Mouse (Mus musculus) gastrocnemius, postnatal 10 days (tissue): ENCODE data around the gene Kat8. TPM values are rescaled to one million over a fixed set of nuclear protein-coding genes. Genes with fewer than 3 reads are reported as not detected.

Source experiments
- DNase-seq: peaks from one replicate; pipeline ENCODE4 v3.0.0; 2021; ENCODE audit warnings: mixed read lengths
- total RNA-seq, 2 experiments: library from RNA; stranded (reverse); gene quantifications; 2 replicates each; pipeline ENCODE4 v1.2.3; 2021

Kat8 gene
- total RNA-seq, 2 experiments from 2014 or later, result 12.9 to 16.7 TPM

- DNase-seq, result peak; percentile 74
These were observed 15.9 kb upstream of the Kat8 start for GRCm38 (mm10) chr7:127896384-127896783.

DNA sequence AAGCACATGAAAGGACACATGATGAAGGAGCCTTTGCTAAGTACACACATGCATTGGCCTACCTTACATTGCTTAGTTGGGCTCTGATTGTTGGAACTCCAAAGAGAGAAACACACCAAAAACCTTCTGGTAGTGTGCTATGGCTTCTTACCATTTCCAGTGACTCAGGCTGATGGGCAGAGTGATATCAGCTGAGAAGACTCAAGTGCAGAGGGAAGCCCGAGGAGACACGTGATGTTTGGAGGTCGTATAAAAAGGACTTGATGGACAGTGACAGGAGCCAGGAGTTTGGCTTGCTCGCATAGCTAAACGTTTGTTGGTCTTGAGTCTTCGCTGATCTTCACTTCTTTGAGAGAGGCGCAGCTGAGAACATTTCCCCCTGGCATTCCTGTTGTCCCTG lies 14.8 kb upstream of the Kat8 start:
- no peak for DNase-seq

DNA sequence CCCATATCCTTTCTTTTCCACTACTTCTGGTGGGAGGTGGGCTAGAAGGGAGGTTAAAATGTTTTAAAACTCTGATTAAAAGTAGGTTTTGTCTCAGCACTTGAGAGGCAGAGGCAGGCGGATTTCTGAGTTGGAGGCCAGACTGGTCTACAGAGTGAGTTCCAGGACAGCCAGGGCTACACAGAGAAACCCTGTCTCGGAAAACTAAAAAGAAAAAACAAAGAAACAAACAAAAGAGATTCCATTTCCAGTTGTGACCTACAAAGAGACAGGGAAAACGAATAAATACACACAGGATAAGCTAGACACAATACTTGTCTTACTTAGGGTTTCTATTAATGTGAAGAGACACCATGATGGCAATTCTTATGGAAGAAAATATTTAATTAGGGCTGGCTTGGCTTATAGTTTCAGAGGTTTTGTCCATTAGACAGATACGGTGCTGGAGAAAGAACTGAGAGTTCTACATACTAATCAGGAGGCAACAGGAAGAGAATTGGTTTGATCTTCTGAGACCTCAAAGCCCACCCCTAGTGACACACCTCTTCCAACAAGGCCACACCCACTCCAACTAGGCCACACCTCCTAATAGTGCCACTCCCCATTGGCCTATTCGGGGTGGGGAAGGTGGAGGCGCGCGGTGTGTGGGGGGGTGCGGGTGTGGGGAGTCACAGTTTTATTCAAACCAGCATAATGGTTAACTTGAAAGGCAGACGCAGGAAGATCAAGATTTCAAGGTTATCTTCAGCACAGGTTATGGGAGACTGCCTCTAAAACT lies 13.9 kb upstream of the Kat8 start:
- DNase-seq, result no peak

- DNase-seq, result no peak
These were observed 12.3 kb upstream of the Kat8 start for GRCm38 (mm10) chr7:127899997-127900396.

DNA sequence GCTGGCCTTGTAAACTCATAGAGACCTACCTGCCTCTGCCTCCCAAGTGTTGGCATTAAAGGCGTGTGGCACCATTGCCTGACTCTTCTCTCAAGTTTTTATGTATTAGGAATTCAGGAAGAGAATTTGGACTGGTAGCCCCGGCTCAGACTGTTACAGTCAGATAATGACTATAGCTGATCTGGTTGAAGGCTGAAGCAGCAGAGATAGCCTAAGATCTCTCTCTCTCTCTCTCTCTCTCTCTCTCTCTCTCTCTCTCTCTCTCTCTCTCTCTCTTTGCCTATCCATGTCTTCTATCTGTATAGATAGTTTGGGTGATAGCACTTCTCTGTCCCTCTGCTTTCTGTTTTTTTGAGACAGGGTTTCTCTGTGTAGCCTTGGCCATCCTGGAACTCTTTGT lies 10.5 kb upstream of the Kat8 start:
- DNase-seq, result no peak

DNA sequence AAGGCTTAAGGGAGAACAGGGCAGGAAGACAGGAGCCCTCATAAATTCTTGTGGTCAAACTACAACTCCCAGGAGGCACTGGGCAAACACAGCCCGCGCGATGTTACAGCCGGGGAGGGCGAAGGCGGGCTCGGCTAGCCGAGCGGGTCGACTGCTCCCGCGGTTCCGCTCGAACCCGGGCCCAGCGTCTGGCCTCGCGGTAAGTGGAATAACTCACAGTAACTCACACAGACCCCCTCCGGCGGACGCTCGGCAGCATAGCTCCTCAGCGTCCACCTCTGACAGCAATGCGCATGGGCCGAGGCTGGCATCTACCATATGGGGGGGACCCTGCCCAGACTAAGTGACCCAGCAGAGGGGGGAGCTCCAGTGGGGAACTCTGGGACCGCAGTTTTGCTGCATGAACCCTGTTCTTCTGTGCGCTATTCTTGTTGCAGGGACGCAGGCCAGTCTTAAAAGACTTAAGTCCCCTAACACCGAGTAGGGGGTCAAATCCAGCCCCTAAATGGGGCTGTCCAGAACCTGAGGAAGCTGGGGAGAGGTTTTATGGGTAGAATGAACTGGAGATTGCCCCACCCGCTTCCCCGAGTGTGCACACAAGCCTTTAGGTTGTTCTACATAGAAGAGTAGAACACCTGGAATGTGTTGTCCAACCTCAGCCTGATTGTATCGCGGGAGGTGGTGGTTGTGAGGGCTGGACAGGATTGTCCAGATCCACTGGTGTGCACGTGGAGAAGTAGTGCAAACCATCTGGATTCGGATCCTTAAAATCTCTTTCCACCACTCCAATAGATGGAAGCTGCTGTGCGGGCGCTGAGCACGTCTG lies 8.1 kb upstream of the Kat8 start, which contains the start of gene Bckdk:
TSS of gene Bckdk (plus strand) at position 112 of the 826 bp plus-strand sequence.
- peak; percentile 75 for DNase-seq

- no peak for DNase-seq
These were observed 4.4 kb upstream of the Kat8 start for GRCm38 (mm10) chr7:127907939-127908338.

DNA sequence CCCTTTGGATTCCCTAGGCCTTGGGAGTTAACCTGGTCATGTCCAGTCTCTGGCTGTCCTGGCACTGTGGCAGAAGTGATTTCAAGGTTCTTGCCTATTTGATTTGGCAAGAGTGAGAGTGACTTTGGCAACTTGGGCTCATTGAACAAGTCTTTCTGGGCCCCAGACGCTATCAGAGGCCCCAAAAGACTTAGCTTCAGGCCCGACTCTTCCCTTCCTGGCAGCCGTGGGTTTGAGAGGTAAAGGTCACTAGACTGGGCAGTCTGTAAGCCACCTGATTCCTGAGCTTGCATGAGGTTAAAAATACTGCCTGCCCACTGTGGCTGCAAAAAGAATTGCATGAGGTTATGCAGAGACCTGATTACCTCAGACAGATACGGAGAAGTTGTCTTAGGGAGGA lies 3.7 kb upstream of the Kat8 start:
- DNase-seq, result no peak

- no peak for DNase-seq
These were observed 622 bp downstream of the Kat8 start for GRCm38 (mm10) chr7:127912938-127913337.

- no peak for DNase-seq
These were observed 3.0 kb downstream of the Kat8 start for GRCm38 (mm10) chr7:127915293-127915692.

DNA sequence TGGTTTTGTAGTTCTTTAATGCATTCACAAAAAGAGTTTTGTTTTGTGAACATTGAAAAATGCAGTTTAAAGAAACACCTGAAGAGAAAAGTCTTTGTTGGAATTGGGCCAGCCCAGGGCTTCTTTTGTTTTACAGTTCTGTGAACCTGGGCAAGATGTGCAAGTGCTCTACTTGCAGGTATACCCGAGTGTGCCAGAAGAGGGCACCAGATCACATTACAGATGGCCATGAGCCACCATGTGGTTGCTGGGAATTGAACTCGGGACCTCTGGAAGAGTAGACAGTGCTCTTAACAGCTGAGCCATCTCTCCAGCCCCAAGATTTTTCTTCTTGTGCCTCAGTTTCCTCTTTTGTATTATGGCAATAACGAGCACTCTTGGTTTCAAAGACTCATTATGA lies 5.9 kb downstream of the Kat8 start:
- DNase-seq, result no peak

DNA sequence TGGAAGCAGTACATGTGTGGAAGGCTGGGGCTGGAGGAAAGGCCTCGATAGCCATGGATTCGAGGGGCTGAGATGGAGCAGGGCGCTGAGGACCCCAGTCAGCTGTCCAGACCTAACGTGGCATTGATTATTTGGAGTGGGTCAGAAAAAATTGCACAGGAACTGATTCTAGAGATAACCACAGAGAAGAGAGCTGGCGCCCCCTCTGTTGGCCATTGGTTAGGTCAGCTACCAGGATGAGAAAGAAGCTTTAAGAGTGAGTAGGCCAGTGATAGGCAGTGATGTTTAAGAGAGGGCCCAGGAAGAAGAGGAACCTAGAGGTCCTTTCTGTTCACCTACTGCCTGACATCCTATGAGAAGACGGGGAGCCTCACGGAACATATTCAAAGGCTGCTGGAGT lies 7.0 kb downstream of the Kat8 start:
- no peak for DNase-seq

- DNase-seq, result no peak
These were observed 9.2 kb downstream of the Kat8 start for GRCm38 (mm10) chr7:127921516-127921915.

DNA sequence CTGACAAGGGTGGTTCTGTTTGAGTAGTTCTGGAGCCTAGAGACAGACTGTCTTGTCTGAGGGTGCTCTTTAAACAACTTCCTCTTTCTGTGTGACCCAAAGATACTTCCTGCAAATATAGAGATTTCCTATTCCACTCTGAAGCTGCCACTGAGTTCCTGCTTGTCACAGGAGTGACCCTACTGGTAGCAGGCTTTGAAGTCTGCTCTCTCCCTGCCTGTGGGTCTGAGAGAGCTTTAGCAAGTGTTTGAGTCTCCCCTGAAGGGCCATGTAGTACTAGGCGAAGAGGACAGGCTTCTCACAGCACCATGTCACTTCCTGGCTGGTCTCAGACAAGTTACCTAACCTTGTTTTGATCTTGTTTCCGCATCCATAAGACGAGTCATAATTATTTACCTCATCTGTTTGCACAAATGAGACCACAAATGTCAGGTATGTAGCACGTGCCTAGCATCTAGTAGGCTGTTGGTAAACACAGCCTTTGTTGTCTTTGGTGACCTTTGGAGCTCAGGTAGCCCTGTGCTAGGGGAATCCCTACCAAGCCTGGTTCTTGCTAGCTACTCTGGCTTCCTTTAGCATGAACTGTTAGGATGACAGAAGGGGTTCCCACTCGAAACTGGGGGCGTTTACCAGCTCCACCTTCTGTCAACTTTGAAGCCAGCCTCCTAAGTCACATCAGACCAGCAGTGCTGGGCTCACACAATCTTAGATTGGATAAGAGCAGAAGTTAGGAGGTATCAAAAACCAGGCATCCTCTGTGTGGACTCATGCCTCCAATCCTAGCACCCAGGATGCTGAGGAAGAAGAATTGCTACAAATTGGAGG lies 10.3 kb downstream of the Kat8 start:
- DNase-seq, result no peak

DNA sequence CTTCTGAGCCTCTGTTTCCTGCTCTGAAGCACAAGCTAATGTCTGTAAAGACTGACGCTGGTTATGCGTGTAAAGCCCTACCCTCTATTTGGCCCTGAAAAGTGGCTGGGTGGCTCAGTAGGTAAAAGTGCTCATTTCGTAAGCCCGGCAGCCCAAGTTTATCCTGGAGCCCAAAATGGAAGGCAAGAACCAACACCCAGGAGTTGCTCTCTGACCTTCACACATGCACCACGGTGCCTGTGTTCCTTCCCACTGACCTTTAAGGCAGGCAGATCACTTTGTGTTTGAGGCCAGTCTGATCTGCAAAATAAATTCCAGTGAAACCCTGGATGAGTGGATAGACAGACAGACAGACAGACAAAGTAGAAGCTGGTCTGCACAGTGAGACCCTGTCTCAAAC lies 11.4 kb downstream of the Kat8 start:
- DNase-seq, result no peak

DNA sequence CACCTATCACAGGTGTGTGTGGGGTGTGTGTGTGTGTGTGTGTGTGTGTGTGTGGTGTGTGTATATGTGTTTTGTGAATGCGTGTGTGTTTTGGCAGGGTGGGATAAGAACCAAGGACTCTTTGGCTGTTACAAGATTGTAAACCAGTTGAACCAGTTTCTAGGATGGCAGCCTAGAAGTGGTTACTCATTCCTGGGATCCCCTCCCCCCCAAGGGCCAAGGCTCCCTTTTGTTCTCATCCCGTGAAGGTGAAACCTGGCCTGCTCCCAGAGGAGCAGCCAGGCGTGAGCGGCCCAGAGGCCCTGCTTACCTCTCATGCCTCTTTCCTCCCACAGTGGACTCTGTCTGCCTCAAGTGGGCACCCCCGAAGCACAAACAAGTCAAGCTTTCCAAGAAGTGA lies 12.9 kb downstream of the Kat8 start:
- no peak for DNase-seq

DNA sequence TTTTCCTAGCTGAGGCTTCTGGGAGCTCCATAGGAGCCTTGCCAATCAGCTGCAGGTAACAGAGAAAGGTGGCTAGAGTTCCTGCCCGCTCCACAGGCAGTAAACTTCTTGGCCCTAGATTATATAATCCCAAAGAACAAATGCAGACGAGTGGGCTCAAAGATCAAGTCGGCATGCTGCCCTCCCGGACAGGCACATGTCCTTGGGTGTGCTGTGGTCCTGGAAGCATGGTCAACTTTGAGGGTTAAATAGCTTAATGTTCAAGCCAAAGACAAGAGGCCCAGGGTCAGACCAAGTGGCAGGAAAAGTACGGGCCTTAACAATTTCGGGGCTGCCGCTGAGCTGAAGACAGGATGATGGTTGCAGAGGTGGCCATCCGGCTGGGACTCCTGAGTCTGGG lies 13.8 kb downstream of the Kat8 start:
- no peak for DNase-seq

DNA sequence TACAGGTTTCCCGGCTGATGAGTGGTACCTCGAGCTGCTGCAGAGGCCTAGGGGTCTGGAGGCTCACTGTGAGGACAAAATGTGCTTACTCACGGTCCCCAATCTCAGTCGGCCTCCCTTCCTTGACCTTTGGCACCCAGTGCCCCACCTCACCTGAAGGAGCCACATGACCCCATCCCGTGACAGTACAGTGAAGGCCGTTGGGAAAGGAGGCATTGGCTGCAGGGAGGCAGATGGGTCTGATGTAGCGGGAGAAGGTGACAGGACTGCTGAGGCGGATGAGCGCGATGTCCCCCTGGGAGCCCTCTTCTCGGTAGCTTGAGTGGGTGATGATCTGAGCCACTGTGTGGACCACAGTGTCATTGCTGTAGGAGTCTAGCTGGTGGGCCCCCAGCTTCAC lies 14.5 kb downstream of the Kat8 start:
- DNase-seq, result no peak

GRCm38 (mm10) chr7:127927726-127928125 lies 15.4 kb downstream of the Kat8 start:
- no peak for DNase-seq

- DNase-seq, result no peak
These were observed 16.3 kb downstream of the Kat8 start for GRCm38 (mm10) chr7:127928596-127928995.

DNA sequence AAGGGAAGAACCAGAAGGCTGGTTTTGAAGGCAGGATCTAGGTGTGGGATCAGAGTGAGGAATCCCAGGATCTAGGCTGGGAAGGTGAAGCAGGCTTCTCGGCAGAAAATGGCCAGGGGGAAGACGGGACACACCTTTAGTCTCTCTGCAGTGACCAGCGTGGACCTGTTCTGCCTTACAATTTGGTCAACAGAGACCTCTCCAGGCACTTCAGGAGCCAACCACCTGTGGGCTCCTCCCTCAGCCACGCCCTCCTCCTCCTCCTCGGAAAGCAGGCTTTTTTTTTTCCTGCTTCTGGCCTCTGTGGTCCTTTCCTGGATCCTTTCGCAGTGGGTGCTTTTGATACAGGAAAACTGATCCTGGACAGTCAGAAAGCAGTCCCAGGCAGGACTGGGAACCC lies 17.6 kb downstream of the Kat8 start, which contains the start of gene Prss8:
TSS of gene Prss8 (minus strand) at position 182 of the 400 bp plus-strand sequence.
- no peak for DNase-seq

- DNase-seq, result no peak
These were observed 18.3 kb downstream of the Kat8 start for GRCm38 (mm10) chr7:127930636-127931035.
